Mouse (Mus musculus) common myeloid progenitor, adult 5-6 weeks (primary cell): ENCODE data around the gene Inka2. TPM values are rescaled to one million over a fixed set of nuclear protein-coding genes. Genes with fewer than 3 reads are reported as not detected.

Experiments
- ATAC-seq: replicated peaks from 2 replicates; pipeline ENCODE4 v1.8.0; 2016; ENCODE audit warnings: low read depth, mild to moderate bottlenecking, moderate TSS enrichment, inconsistent platforms; ENCODE audit not compliant: poor library complexity, severe bottlenecking
- total RNA-seq: library from RNA; stranded (forward); fragments of 200-1000, 187-1606 nt; gene quantifications from 2 replicates; pipeline ENCODE4 v1.2.3, GENCODE M21; 2017

The Inka2 gene
- 0.55 TPM in 1 of 2 replicates, not detected in the other for total RNA-seq

- ATAC-seq: peak; percentile 91
These were observed at the start of gene Inka2 for GRCm38 (mm10) chr3:105704031-105705008. Gene Inka2, plus strand, starts transcription at chr3:105704599.

GRCm38 (mm10) chr3:105655031-105655585, 49.3 kb upstream of the Inka2 start:
- ATAC-seq: no peak

GRCm38 (mm10) chr3:105660530-105660929, 43.9 kb upstream of the Inka2 start:
- no peak for ATAC-seq

GRCm38 (mm10) chr3:105663043-105663442, 41.4 kb upstream of the Inka2 start:
- ATAC-seq: no peak

GRCm38 (mm10) chr3:105665105-105665765, 39.2 kb upstream of the Inka2 start:
- ATAC-seq: no peak

- ATAC-seq: no peak
These were observed 37.3 kb upstream of the Inka2 start for GRCm38 (mm10) chr3:105666996-105667523.

- ATAC-seq: no peak
These were observed 36.2 kb upstream of the Inka2 start for GRCm38 (mm10) chr3:105668161-105668560.

GRCm38 (mm10) chr3:105669776-105670175, 34.6 kb upstream of the Inka2 start:
- ATAC-seq: no peak

- no peak for ATAC-seq
These were observed 33.6 kb upstream of the Inka2 start for GRCm38 (mm10) chr3:105670801-105671200.

- ATAC-seq: peak; percentile 92
These were observed 29.7 kb upstream of the Inka2 start for GRCm38 (mm10) chr3:105674595-105675218.

GRCm38 (mm10) chr3:105675932-105676331, 28.5 kb upstream of the Inka2 start:
- peak; percentile 63 for ATAC-seq

- no peak for ATAC-seq
These were observed 24.1 kb upstream of the Inka2 start for GRCm38 (mm10) chr3:105680346-105680745.

- peak; percentile 10; the same call in 1 of the 2 replicates for ATAC-seq
These were observed 17.7 kb upstream of the Inka2 start for GRCm38 (mm10) chr3:105686394-105687323.

- peak; percentile 91 for ATAC-seq
These were observed 16.9 kb upstream of the Inka2 start, which contains the start of gene Ddx20 for GRCm38 (mm10) chr3:105687324-105688060. Gene Ddx20, minus strand, starts transcription at chr3:105687574.

- ATAC-seq: no peak
These were observed 15.9 kb upstream of the Inka2 start for GRCm38 (mm10) chr3:105688536-105688935.

GRCm38 (mm10) chr3:105693327-105694080, 10.9 kb upstream of the Inka2 start:
- no peak for ATAC-seq
